Mouse (Mus musculus): Measurements from ENCODE around the gene Krt73. TPM values are rescaled to one million over a fixed set of nuclear protein-coding genes. Genes with fewer than 3 reads are reported as not detected.

Krt73 gene
- polyA plus RNA-seq, 1 experiment from 2014 or later, result 0.15 TPM

- DNase-seq (ENCODE audit: low spot score, missing footprints) (no peak), ATAC-seq (ENCODE audit: low FRiP score) (peak; percentile 50; the same call in 1 of the 2 replicates)
- Histone ChIP-seq H3K9me3 (ENCODE audit: control insufficient read depth, low read length) (no peaks in the 10 kb centered on the region), H3K27ac (ENCODE audit: low read depth, low read length) (no peak overlapping the region), H3K4me2 (no peak overlapping the region), H3K36me3 (ENCODE audit: control insufficient read depth, insufficient read depth, low read length) (no peaks in the 10 kb centered on the region), H3K9ac (ENCODE audit: low read length) (no peak overlapping the region), H3K4me3 (ENCODE audit: low read depth, low read length) (no peak overlapping the region), H3K4me1 (ENCODE audit: control insufficient read depth, insufficient read depth, low read length) (no peaks in the 10 kb centered on the region), H3K27me3 (ENCODE audit: control insufficient read depth, insufficient read depth, low read length) (no peaks in the 10 kb centered on the region)
- 81% methylated on average over 11 of the region's 11 CpGs for WGBS
Measured at GRCm38 (mm10) chr15:101803052-101803822, 1.1 kb upstream of the Krt73 start.

GRCm38 (mm10) chr15:101790867-101791266, 11.3 kb downstream of the Krt73 start:
- Histone ChIP-seq H3K4me2 (no peak overlapping the region), H3K4me1 (ENCODE audit: control insufficient read depth, insufficient read depth, low read length) (no peaks in the 10 kb centered on the region), H3K27ac (ENCODE audit: low read depth, low read length) (no peak overlapping the region), H3K9ac (ENCODE audit: low read length) (no peak overlapping the region), H3K4me3 (ENCODE audit: low read depth, low read length) (no peak overlapping the region), H3K36me3 (ENCODE audit: control insufficient read depth, insufficient read depth, low read length) (no peaks in the 10 kb centered on the region), H3K9me3 (ENCODE audit: control insufficient read depth, low read length) (no peaks in the 10 kb centered on the region), H3K27me3 (ENCODE audit: control insufficient read depth, insufficient read depth, low read length) (no peaks in the 10 kb centered on the region)
- DNase-seq (ENCODE audit: low spot score, missing footprints) (no peak), ATAC-seq (ENCODE audit: low FRiP score) (no peak)
- 32% methylated on average over 3 of the region's 3 CpGs for WGBS

DNA sequence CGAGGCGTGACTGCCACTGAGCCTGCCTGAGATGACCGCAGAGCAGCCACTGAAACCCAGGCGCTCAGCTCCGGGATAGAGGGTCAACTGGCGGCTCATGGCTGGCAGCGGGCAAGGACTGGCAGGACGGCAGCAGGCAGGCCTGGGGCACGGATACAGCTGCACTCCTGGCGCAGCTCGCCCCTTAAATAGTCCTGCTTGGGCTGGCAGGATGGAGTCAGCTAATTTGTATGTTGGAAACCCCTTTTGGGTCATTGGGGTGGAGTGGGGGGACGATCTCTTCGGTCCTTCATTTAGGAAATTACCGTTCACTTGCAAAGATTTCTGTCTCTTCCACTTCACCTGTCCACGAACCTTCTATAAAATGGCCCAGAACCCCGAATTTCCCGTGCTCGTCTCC, 15.8 kb downstream of the Krt73 start, which contains the start of gene Krt72:
TSS of gene Krt72 (minus strand) at position 101 of the 400 bp plus-strand sequence.
- DNase-seq (ENCODE audit: low spot score, missing footprints), result no peak
- H3K9ac ChIP-seq (ENCODE audit: low read length), result no peak within 1 kb of the TSS
- WGBS, result 89% methylated on average over 18 of the region's 18 CpGs

GRCm38 (mm10) chr15:101773420-101773819, 28.7 kb downstream of the Krt73 start:
- no peak overlapping the region for H3K9ac ChIP-seq (ENCODE audit: low read length)
- H3K4me2 ChIP-seq, result no peak overlapping the region
- H3K9me3 ChIP-seq (ENCODE audit: control insufficient read depth, low read length), result no peaks in the 10 kb centered on the region
- H3K27ac ChIP-seq (ENCODE audit: low read depth, low read length), result no peak overlapping the region
- H3K4me3 ChIP-seq (ENCODE audit: low read depth, low read length), result no peak overlapping the region
- ATAC-seq (ENCODE audit: low FRiP score), result no peak
- WGBS, result 84% methylated on average over 10 of the region's 10 CpGs
- no peaks in the 10 kb centered on the region for H3K36me3 ChIP-seq (ENCODE audit: control insufficient read depth, insufficient read depth, low read length)
- DNase-seq (ENCODE audit: low spot score, missing footprints), result no peak
- H3K27me3 ChIP-seq (ENCODE audit: control insufficient read depth, insufficient read depth, low read length), result no peaks in the 10 kb centered on the region
- H3K4me1 ChIP-seq (ENCODE audit: control insufficient read depth, insufficient read depth, low read length), result no peaks in the 10 kb centered on the region; the same call in 1 of the 2 replicates

More for the DNA sequence above, 15.8 kb downstream of the Krt73 start, which contains the start of gene Krt72:
- H3K4me2 ChIP-seq, result no peak within 1 kb of the TSS
- H3K4me3 ChIP-seq (ENCODE audit: low read depth, low read length), result no peak within 1 kb of the TSS
- no peak for ATAC-seq (ENCODE audit: low FRiP score)
- H3K4me1 ChIP-seq (ENCODE audit: control insufficient read depth, insufficient read depth, low read length), result no peaks in the 10 kb centered on the region
- H3K27me3 ChIP-seq (ENCODE audit: control insufficient read depth, insufficient read depth, low read length), result no peaks in the 10 kb centered on the region
- H3K9me3 ChIP-seq (ENCODE audit: control insufficient read depth, low read length), result no peaks in the 10 kb centered on the region
- H3K27ac ChIP-seq (ENCODE audit: low read depth, low read length), result no peak within 1 kb of the TSS
- H3K36me3 ChIP-seq (ENCODE audit: control insufficient read depth, insufficient read depth, low read length), result no peaks in the 10 kb centered on the region

- Histone ChIP-seq H3K27me3 (ENCODE audit: control insufficient read depth, insufficient read depth, low read length) (no peaks in the 10 kb centered on the region), H3K4me3 (ENCODE audit: low read depth, low read length) (no peak overlapping the region), H3K9me3 (ENCODE audit: control insufficient read depth, low read length) (no peaks in the 10 kb centered on the region), H3K4me2 (no peak overlapping the region), H3K4me1 (ENCODE audit: control insufficient read depth, insufficient read depth, low read length) (no peaks in the 10 kb centered on the region; the same call in 1 of the 2 replicates), H3K27ac (ENCODE audit: low read depth, low read length) (no peak overlapping the region), H3K36me3 (ENCODE audit: control insufficient read depth, insufficient read depth, low read length) (no peaks in the 10 kb centered on the region), H3K9ac (ENCODE audit: low read length) (peak overlapping the region; percentile 24; the same call in 1 of the 2 replicates)
- 8% methylated on average over 5 of the region's 5 CpGs for WGBS
- ATAC-seq (ENCODE audit: low FRiP score), result peak; percentile 73
- peak; percentile 100 for DNase-seq (ENCODE audit: low spot score, missing footprints)
Measured at GRCm38 (mm10) chr15:101772711-101773081, 29.4 kb downstream of the Krt73 start.

DNA sequence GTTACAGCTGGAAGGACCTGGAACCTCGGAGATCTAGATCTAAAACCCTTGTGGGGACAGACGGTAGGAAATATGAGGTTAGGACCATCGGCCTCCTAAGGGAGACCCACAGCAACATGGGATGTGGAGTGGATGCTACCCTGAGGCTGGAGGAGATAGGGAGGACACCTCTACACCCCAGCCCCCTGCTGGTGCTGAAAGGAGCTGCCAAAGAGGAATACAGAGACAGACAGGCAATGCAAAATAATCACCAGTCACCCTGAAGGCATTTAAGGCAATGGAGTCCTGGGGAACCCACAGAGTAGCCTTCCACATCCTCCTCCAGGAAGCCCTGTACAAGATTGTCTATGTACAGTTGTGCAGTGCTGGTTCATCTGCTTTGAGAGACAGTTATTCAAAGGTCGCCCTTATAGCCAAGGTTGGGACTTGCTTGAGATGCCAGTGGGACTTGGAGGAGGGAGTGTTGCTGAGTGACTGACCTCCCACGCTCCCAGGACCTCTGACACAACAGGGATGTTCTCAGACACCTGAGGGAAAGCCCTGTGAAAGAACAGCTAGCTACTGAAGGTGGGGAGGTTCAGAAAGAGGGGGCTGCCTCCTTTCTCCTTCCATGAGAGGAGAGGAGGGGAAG, 30.0 kb downstream of the Krt73 start:
- H3K36me3 ChIP-seq (ENCODE audit: control insufficient read depth, insufficient read depth, low read length), result no peaks in the 10 kb centered on the region
- no peak overlapping the region for H3K4me3 ChIP-seq (ENCODE audit: low read depth, low read length)
- peak; percentile 24; the same call in 1 of the 2 replicates for ATAC-seq (ENCODE audit: low FRiP score)
- H3K4me2 ChIP-seq, result no peak overlapping the region
- H3K4me1 ChIP-seq (ENCODE audit: control insufficient read depth, insufficient read depth, low read length), result no peaks in the 10 kb centered on the region; the same call in 1 of the 2 replicates
- no peaks in the 10 kb centered on the region for H3K9me3 ChIP-seq (ENCODE audit: control insufficient read depth, low read length)
- H3K9ac ChIP-seq (ENCODE audit: low read length), result peak overlapping the region; percentile 24; the same call in 1 of the 2 replicates
- 76% methylated on average over 5 of the region's 5 CpGs for WGBS
- peak; percentile 90 for DNase-seq (ENCODE audit: low spot score, missing footprints)
- H3K27ac ChIP-seq (ENCODE audit: low read depth, low read length), result no peak overlapping the region
- no peaks in the 10 kb centered on the region for H3K27me3 ChIP-seq (ENCODE audit: control insufficient read depth, insufficient read depth, low read length)

DNA sequence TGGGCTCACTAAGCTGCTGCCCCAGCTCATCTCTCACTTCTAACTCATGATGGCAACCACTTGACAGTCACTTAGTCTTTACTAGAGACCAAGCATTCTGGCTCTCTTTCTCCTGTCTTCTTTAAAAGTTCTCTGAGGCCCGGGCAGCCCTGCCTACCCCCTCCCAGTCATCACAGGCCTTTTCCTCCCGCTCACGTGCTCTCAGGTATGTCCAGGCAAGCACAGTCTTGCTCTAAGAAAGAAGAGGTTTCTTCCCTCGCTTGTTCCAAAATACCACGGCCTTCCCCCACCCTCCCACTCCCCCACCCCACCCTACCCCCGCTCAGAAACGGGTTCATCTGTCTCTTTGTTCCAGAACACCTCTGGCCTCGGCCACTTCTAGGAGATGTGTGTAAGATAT, 31.9 kb downstream of the Krt73 start:
- Histone ChIP-seq H3K9ac (ENCODE audit: low read length) (no peak overlapping the region), H3K4me1 (ENCODE audit: control insufficient read depth, insufficient read depth, low read length) (no peaks in the 10 kb centered on the region; the same call in 1 of the 2 replicates), H3K4me3 (ENCODE audit: low read depth, low read length) (no peak overlapping the region), H3K4me2 (no peak overlapping the region), H3K9me3 (ENCODE audit: control insufficient read depth, low read length) (no peaks in the 10 kb centered on the region), H3K27ac (ENCODE audit: low read depth, low read length) (no peak overlapping the region), H3K27me3 (ENCODE audit: control insufficient read depth, insufficient read depth, low read length) (no peaks in the 10 kb centered on the region), H3K36me3 (ENCODE audit: control insufficient read depth, insufficient read depth, low read length) (no peaks in the 10 kb centered on the region)
- no peak for DNase-seq (ENCODE audit: low spot score, missing footprints)
- ATAC-seq (ENCODE audit: low FRiP score), result no peak
- WGBS, result 51% methylated on average over 8 of the region's 8 CpGs
